25 mouse cellular contexts compared by ENCODE assay signal in the genomic region with DNA sequence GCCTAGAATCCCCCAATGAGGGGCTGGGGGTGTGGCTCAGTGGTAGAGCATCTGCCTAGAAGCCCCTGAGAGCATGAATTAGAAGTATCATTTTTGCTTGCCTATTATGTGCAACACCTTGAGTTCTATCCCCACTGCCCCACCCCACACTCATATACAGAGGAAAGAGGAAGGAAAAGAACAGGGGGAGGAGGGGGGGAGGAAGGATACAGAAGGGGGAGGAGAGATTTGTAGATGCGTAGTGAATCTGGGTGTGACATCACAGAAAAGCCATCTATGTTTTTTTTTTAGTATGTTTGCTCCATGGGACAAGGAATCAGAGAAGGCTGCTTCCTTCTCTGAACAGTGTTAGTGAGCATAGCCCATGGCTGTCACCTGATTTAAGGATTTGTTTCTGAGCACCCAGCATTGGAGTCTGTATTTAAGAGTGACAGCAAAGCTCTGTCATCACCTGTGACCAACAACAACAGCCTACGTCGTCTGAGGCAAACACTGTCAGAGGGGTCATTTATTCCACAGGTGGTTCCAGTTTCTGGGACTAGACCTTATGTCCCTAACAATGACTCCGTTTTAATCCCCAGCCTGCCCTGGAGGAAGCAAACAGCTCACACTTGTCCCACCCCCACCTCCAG.
DNase-seq lines count a peak whose midpoint lies in the region; ATAC-seq and TF ChIP-seq lines count a peak whose summit lies in the region.
"Had no signal": no experiment of that assay in that cellular context is flagged by ENCODE, and none has a peak within 500 bp of the region (broad histone marks: within the 10 kb centered on the region; RNA-seq: fewer than 3 reads in every experiment).

No protein-coding gene starts in this region.

- WGBS in heart, embryonic 12.5 days, result 35% methylated on average over 4 of the region's 4 CpGs
- WGBS in heart, postnatal 0 days, result 20% methylated on average over 4 of the region's 4 CpGs
- WGBS in forebrain, embryonic 16.5 days, result 48% methylated on average over 4 of the region's 4 CpGs

- no peak for TF ChIP-seq EP300 in heart, postnatal 0 days (IDR thresholded peaks at IDR 0.05; ENCODE audit: low read depth)

- no peak for TF ChIP-seq CTCF in heart, postnatal 0 days (IDR thresholded peaks at IDR 0.05; ENCODE audit: low read depth)

- intact Hi-C loops in heart, postnatal 25 days (cut with DNase I), result no loop called here

- H3K4me3 ChIP-seq in heart, embryonic 12.5 days, result no peak overlapping the region
- no peak overlapping the region for H3K4me3 ChIP-seq in heart, postnatal 0 days (ENCODE audit: low read depth, low read length)
- no peak overlapping the region for H3K4me3 ChIP-seq in forebrain, embryonic 16.5 days (replicated peaks; ENCODE audit: low read length)
- H3K4me3 ChIP-seq: embryonic facial prominence, embryonic 10.5 days; embryonic facial prominence, embryonic 15.5 days had no signal

- ATAC-seq in heart, embryonic 12.5 days (ENCODE audit: insufficient number of reproducible peaks, low FRiP score), result no peak
- peak; percentile 1; the same call in 1 of the 2 replicates for ATAC-seq in heart, postnatal 0 days (ENCODE audit: insufficient read depth, low read depth)
- peak; percentile 41 for ATAC-seq in forebrain, embryonic 16.5 days
- ATAC-seq in granulocyte monocyte progenitor cell, adult 5-6 weeks (replicated peaks; ENCODE audit: poor library complexity, severe bottlenecking), result peak; percentile 71
- ATAC-seq: activated CD4-positive, CD25-positive, alpha-beta regulatory T cell, adult 4 months; hindbrain, embryonic 16.5 days; midbrain, embryonic 16.5 days had no signal

- peaks cover 19% of the 10 kb centered on the region for H3K4me1 ChIP-seq in heart, embryonic 12.5 days (replicated peaks)
- H3K4me1 ChIP-seq in heart, postnatal 0 days (ENCODE audit: control insufficient read depth, insufficient read depth), result 0 out of 2 replicates have a peak, but pooled peaks cover 10% of the 10 kb centered on the region
- H3K4me1 ChIP-seq in forebrain, embryonic 16.5 days (replicated peaks; ENCODE audit: control insufficient read depth, insufficient read depth, low read length), result peaks cover 9% of the 10 kb centered on the region

- H3K9ac ChIP-seq in heart, embryonic 12.5 days, result no peak overlapping the region
- H3K9ac ChIP-seq in heart, postnatal 0 days (replicated peaks; ENCODE audit: low read depth, low read length), result 0 out of 2 replicates have a peak overlapping the region, but pooled peaks have one; percentile 0
- no peak overlapping the region for H3K9ac ChIP-seq in forebrain, embryonic 16.5 days (replicated peaks; ENCODE audit: low read depth, low read length)
- H3K9ac ChIP-seq: embryonic facial prominence, embryonic 15.5 days; liver, embryonic 14.5 days had no signal

- H3K36me3 ChIP-seq in heart, embryonic 12.5 days, result no peaks in the 10 kb centered on the region
- no peaks in the 10 kb centered on the region for H3K36me3 ChIP-seq in heart, postnatal 0 days (replicated peaks; ENCODE audit: control insufficient read depth, insufficient read depth, low read length)
- H3K36me3 ChIP-seq in forebrain, embryonic 16.5 days (ENCODE audit: control insufficient read depth, insufficient read depth), result no peaks in the 10 kb centered on the region
- H3K36me3 ChIP-seq: embryonic facial prominence, embryonic 10.5 days; embryonic facial prominence, embryonic 15.5 days had no signal

- no peaks in the 10 kb centered on the region for H3K9me3 ChIP-seq in heart, embryonic 12.5 days (replicated peaks)
- no peaks in the 10 kb centered on the region for H3K9me3 ChIP-seq in heart, postnatal 0 days (replicated peaks; ENCODE audit: control insufficient read depth, low read length)
- no peaks in the 10 kb centered on the region for H3K9me3 ChIP-seq in forebrain, embryonic 16.5 days (ENCODE audit: control insufficient read depth, low read length)
- H3K9me3 ChIP-seq: embryonic facial prominence, embryonic 10.5 days; embryonic facial prominence, embryonic 15.5 days had no signal

- peak overlapping the region; percentile 36 for H3K4me2 ChIP-seq in heart, embryonic 12.5 days
- no peak overlapping the region; the same call in 1 of the 2 replicates for H3K4me2 ChIP-seq in heart, postnatal 0 days (ENCODE audit: low read depth, low read length)
- no peak overlapping the region for H3K4me2 ChIP-seq in forebrain, embryonic 16.5 days (ENCODE audit: low read length)
- H3K4me2 ChIP-seq: embryonic facial prominence, embryonic 15.5 days; midbrain, embryonic 11.5 days had no signal

- H3K27me3 ChIP-seq in heart, embryonic 12.5 days (replicated peaks), result 0 out of 2 replicates have a peak, but pooled peaks cover 5% of the 10 kb centered on the region
- H3K27me3 ChIP-seq in heart, postnatal 0 days (ENCODE audit: control insufficient read depth, insufficient read depth, low read length), result no peaks in the 10 kb centered on the region
- H3K27me3 ChIP-seq in forebrain, embryonic 16.5 days (replicated peaks; ENCODE audit: control insufficient read depth, insufficient read depth, low read length), result 0 out of 2 replicates have a peak, but pooled peaks cover 2% of the 10 kb centered on the region
- H3K27me3 ChIP-seq: embryonic facial prominence, embryonic 15.5 days had no signal

- H3K27ac ChIP-seq in heart, embryonic 12.5 days (ENCODE audit: poor library complexity, severe bottlenecking), result no peak overlapping the region
- H3K27ac ChIP-seq in heart, postnatal 0 days (ENCODE audit: low read depth), result peak overlapping the region; percentile 83
- H3K27ac ChIP-seq in forebrain, embryonic 16.5 days (ENCODE audit: low read length), result no peak overlapping the region
- H3K27ac ChIP-seq: embryonic facial prominence, embryonic 10.5 days; embryonic facial prominence, embryonic 15.5 days; liver, embryonic 14.5 days had no signal

- no peak for DNase-seq in heart, adult 9 months (ENCODE audit: low spot score in 2 of 2)
- DNase-seq in heart, postnatal 0 days (ENCODE audit: low spot score), result no peak
- no peak for DNase-seq in heart, postnatal 25 days (ENCODE audit: low spot score)
- DNase-seq in left cerebral cortex, adult 8-10 months (ENCODE audit: low spot score in 2 of 2), result no peak
- DNase-seq in thymus, postnatal 36 days, result no peak
- DNase-seq: adrenal gland, adult 2 months; adrenal gland, postnatal 36 days; cerebellum, adult 18-20 months; gastrocnemius, postnatal 25 days; kidney, adult 8-10 months; kidney, postnatal 10 days; liver; lung, adult 2 months; lung, postnatal 14 days; thymus, adult 2 months had no signal
